Mouse (Mus musculus) hindbrain, embryonic 10.5 days (tissue): Measurements from ENCODE around the gene Dctn1. TPM values are rescaled to one million over a fixed set of nuclear protein-coding genes. Genes with fewer than 3 reads are reported as not detected.
A peak's percentile ranks its signal among the peaks of the same experiment; 100 is the strongest.
"Not testable (repeated sequence)": the region's sequence is repeated elsewhere in the genome, so short reads cannot be mapped to it uniquely, and the experiment has no call there.

Experiments used
- DNase-seq: peaks from one replicate; pipeline ENCODE4 v3.0.0-alpha.2; 2017; ENCODE audit warnings: low spot score
- H3K27ac ChIP-seq: fragments of 300-500 bp; sonication (generic); 2 replicates; pipeline ENCODE4 v1.5.1; 2016; ENCODE audit warnings: mild to moderate bottlenecking, moderate library complexity
- H3K27me3 ChIP-seq: fragments of 300-500 bp; sonication (generic); 2 replicates; pipeline ENCODE4 v1.6.1; 2016; ENCODE audit warnings: mild to moderate bottlenecking; ENCODE audit not compliant: poor library complexity, insufficient read depth, severe bottlenecking
- H3K36me3 ChIP-seq: fragments of 300-500 bp; sonication (generic); 2 replicates; pipeline ENCODE4 v1.6.1; 2016; ENCODE audit warnings: mild to moderate bottlenecking, moderate library complexity
- H3K4me1 ChIP-seq: fragments of 300-500 bp; sonication (generic); replicated peaks from 2 replicates; pipeline ENCODE4 v1.6.1; 2016; ENCODE audit warnings: mild to moderate bottlenecking
- H3K4me3 ChIP-seq: fragments of 300-500 bp; sonication (generic); 2 replicates; pipeline ENCODE4 v1.5.1; 2016; ENCODE audit warnings: mild to moderate bottlenecking, moderate library complexity
- H3K9me3 ChIP-seq: fragments of 300-500 bp; sonication (generic); 2 replicates; pipeline ENCODE4 v1.6.1; 2016; ENCODE audit warnings: mild to moderate bottlenecking, moderate library complexity
- WGBS: fragments of 180-500 bp; shearing (Covaris S2); methylation state at CpG from one replicate; pipeline ENCODE4 v1.1.7; 2016; 5-methylcytosine and 5-hydroxymethylcytosine counted together
- polyA plus RNA-seq: library from polyadenylated mRNA; unstranded; fragments of >200 nt; fragmentation: Nextera tagmentation; extraction: Ambion mirVana; gene quantifications from 2 replicates; pipeline ENCODE4 v1.2.1, GENCODE M21; 2016

Gene Dctn1
- polyA plus RNA-seq, 1 experiment from 2014 or later: 140 TPM

GRCm38 (mm10) chr6:83141636-83142035, 24.1 kb upstream of the Dctn1 start:
- Histone ChIP-seq H3K27ac (peak overlapping the region; percentile 76), H3K27me3 (peaks cover 12% of the 10 kb centered on the region), H3K9me3 (no peaks in the 10 kb centered on the region), H3K36me3 (peaks cover 13% of the 10 kb centered on the region), H3K4me1 (peaks cover 69% of the 10 kb centered on the region), H3K4me3 (peak overlapping the region; percentile 52)
- WGBS: 26% methylated on average over 4 of the region's 4 CpGs
- DNase-seq: no peak

- H3K27ac ChIP-seq: peak overlapping the region; percentile 76
- peaks cover 20% of the 10 kb centered on the region for H3K36me3 ChIP-seq
- DNase-seq: peak; percentile 46
- no peaks in the 10 kb centered on the region for H3K9me3 ChIP-seq
- WGBS: 2% methylated on average over 41 of the region's 41 CpGs
- H3K4me1 ChIP-seq: peaks cover 69% of the 10 kb centered on the region
- H3K27me3 ChIP-seq: peaks cover 12% of the 10 kb centered on the region
- H3K4me3 ChIP-seq: peak overlapping the region; percentile 52
Observed at GRCm38 (mm10) chr6:83142211-83142731, 23.4 kb upstream of the Dctn1 start.

- H3K4me1 ChIP-seq: peaks cover 64% of the 10 kb centered on the region
- peak overlapping the region; percentile 52; the same call in 1 of the 2 replicates for H3K4me3 ChIP-seq
Observed at GRCm38 (mm10) chr6:83142886-83143285, 22.8 kb upstream of the Dctn1 start.

GRCm38 (mm10) chr6:83145209-83145608, 20.5 kb upstream of the Dctn1 start:
- 88% methylated on average over 2 of the region's 2 CpGs for WGBS
- Histone ChIP-seq H3K27ac (no peak overlapping the region), H3K4me3 (no peak overlapping the region), H3K4me1 (peaks cover 41% of the 10 kb centered on the region), H3K36me3 (peaks cover 38% of the 10 kb centered on the region), H3K9me3 (no peaks in the 10 kb centered on the region), H3K27me3 (peaks cover 12% of the 10 kb centered on the region)
- DNase-seq: no peak

More at GRCm38 (mm10) chr6:83142886-83143285, 22.8 kb upstream of the Dctn1 start:
- no peak for DNase-seq
- Histone ChIP-seq H3K27me3 (peaks cover 12% of the 10 kb centered on the region), H3K9me3 (no peaks in the 10 kb centered on the region), H3K27ac (peak overlapping the region; percentile 43; the same call in 1 of the 2 replicates), H3K36me3 (peaks cover 26% of the 10 kb centered on the region)
- 55% methylated on average over 11 of the region's 11 CpGs for WGBS

GRCm38 (mm10) chr6:83145805-83146204, 19.9 kb upstream of the Dctn1 start:
- Histone ChIP-seq H3K36me3 (peaks cover 44% of the 10 kb centered on the region), H3K27ac (0 out of 2 replicates have a peak overlapping the region, but pooled peaks have one; percentile 2), H3K27me3 (peaks cover 12% of the 10 kb centered on the region), H3K4me1 (peaks cover 43% of the 10 kb centered on the region), H3K4me3 (no peak overlapping the region), H3K9me3 (no peaks in the 10 kb centered on the region)
- WGBS: 82% methylated on average over 9 of the region's 9 CpGs
- no peak for DNase-seq

- 54% methylated on average over 7 of the region's 7 CpGs for WGBS
- Histone ChIP-seq H3K9me3 (no peaks in the 10 kb centered on the region), H3K4me1 (peaks cover 43% of the 10 kb centered on the region), H3K4me3 (no peak overlapping the region), H3K27me3 (peaks cover 2% of the 10 kb centered on the region; the same call in 1 of the 2 replicates), H3K36me3 (peaks cover 59% of the 10 kb centered on the region), H3K27ac (peak overlapping the region; percentile 36)
- DNase-seq: no peak
Observed at GRCm38 (mm10) chr6:83147280-83147679, 18.4 kb upstream of the Dctn1 start.

GRCm38 (mm10) chr6:83151721-83152120, 14.0 kb upstream of the Dctn1 start:
- Histone ChIP-seq H3K27me3 (peaks cover 13% of the 10 kb centered on the region; the same call in 1 of the 2 replicates), H3K36me3 (peaks cover 74% of the 10 kb centered on the region), H3K27ac (peak overlapping the region; percentile 26), H3K4me3 (peak overlapping the region; percentile 21), H3K9me3 (no peaks in the 10 kb centered on the region), H3K4me1 (peaks cover 54% of the 10 kb centered on the region)
- 22% methylated on average over 8 of the region's 8 CpGs for WGBS
- no peak for DNase-seq

- DNase-seq: no peak
- H3K36me3 ChIP-seq: peaks cover 61% of the 10 kb centered on the region
- 84% methylated on average over 12 of the region's 12 CpGs for WGBS
Observed at GRCm38 (mm10) chr6:83153038-83153437, 12.7 kb upstream of the Dctn1 start.

GRCm38 (mm10) chr6:83153485-83153884, 12.2 kb upstream of the Dctn1 start:
- Histone ChIP-seq H3K4me3 (no peak overlapping the region), H3K27me3 (peaks cover 13% of the 10 kb centered on the region; the same call in 1 of the 2 replicates), H3K27ac (no peak overlapping the region), H3K9me3 (no peaks in the 10 kb centered on the region), H3K36me3 (peaks cover 57% of the 10 kb centered on the region), H3K4me1 (peaks cover 52% of the 10 kb centered on the region)
- 73% methylated on average over 5 of the region's 5 CpGs for WGBS
- no peak for DNase-seq

More at GRCm38 (mm10) chr6:83153038-83153437, 12.7 kb upstream of the Dctn1 start:
- Histone ChIP-seq H3K27me3 (peaks cover 13% of the 10 kb centered on the region; the same call in 1 of the 2 replicates), H3K27ac (no peak overlapping the region), H3K4me3 (no peak overlapping the region), H3K4me1 (peaks cover 52% of the 10 kb centered on the region), H3K9me3 (no peaks in the 10 kb centered on the region)

- Histone ChIP-seq H3K27ac (peak overlapping the region; percentile 85), H3K9me3 (no peaks in the 10 kb centered on the region), H3K27me3 (peaks cover 24% of the 10 kb centered on the region), H3K4me3 (peak overlapping the region; percentile 66), H3K4me1 (peaks cover 48% of the 10 kb centered on the region), H3K36me3 (peaks cover 35% of the 10 kb centered on the region)
- DNase-seq: no peak
- WGBS: 9% methylated on average over 23 of the region's 23 CpGs
Observed at GRCm38 (mm10) chr6:83155552-83156238, 10.0 kb upstream of the Dctn1 start.

- peaks cover 29% of the 10 kb centered on the region for H3K36me3 ChIP-seq
- H3K27me3 ChIP-seq: peaks cover 29% of the 10 kb centered on the region
- 1% methylated on average over 32 of the region's 32 CpGs for WGBS
- H3K27ac ChIP-seq: peak within 1 kb of the TSS; percentile 85
- peak; percentile 90 for DNase-seq
- peak within 1 kb of the TSS; percentile 66 for H3K4me3 ChIP-seq
- peaks cover 48% of the 10 kb centered on the region for H3K4me1 ChIP-seq
- no peaks in the 10 kb centered on the region for H3K9me3 ChIP-seq
Observed at GRCm38 (mm10) chr6:83156259-83156684, 9.4 kb upstream of the Dctn1 start, which contains the start of the genes Wdr54 and 1700003E16Rik. TSS of gene Wdr54 (minus strand) at chr6:83156397. TSS of gene 1700003E16Rik (plus strand) at chr6:83156404.

- Histone ChIP-seq H3K4me1 (peaks cover 48% of the 10 kb centered on the region), H3K27me3 (peaks cover 44% of the 10 kb centered on the region)
- not testable (repeated sequence) for H3K36me3 ChIP-seq, H3K27ac ChIP-seq, H3K4me3 ChIP-seq, H3K9me3 ChIP-seq
- WGBS: 35% methylated on average over 3 of the region's 3 CpGs
- peak; percentile 41 for DNase-seq
Observed at GRCm38 (mm10) chr6:83159456-83159855, 6.3 kb upstream of the Dctn1 start.

- Histone ChIP-seq H3K4me1 (peaks cover 40% of the 10 kb centered on the region), H3K36me3 (no peaks in the 10 kb centered on the region), H3K4me3 (peak overlapping the region; percentile 46), H3K27me3 (peaks cover 34% of the 10 kb centered on the region), H3K27ac (peak overlapping the region; percentile 14; the same call in 1 of the 2 replicates), H3K9me3 (no peaks in the 10 kb centered on the region)
- no peak for DNase-seq
- 7% methylated on average over 19 of the region's 19 CpGs for WGBS
Observed at GRCm38 (mm10) chr6:83161442-83161841, 4.3 kb upstream of the Dctn1 start.
